Mouse (Mus musculus): ENCODE measurements around the gene Mcm3ap. TPM values are rescaled to one million over a fixed set of nuclear protein-coding genes. Genes with fewer than 3 reads are reported as not detected.

Mcm3ap gene
- polyA plus RNA-seq, 1 experiment from 2014 or later, result 38.3 TPM

DNA sequence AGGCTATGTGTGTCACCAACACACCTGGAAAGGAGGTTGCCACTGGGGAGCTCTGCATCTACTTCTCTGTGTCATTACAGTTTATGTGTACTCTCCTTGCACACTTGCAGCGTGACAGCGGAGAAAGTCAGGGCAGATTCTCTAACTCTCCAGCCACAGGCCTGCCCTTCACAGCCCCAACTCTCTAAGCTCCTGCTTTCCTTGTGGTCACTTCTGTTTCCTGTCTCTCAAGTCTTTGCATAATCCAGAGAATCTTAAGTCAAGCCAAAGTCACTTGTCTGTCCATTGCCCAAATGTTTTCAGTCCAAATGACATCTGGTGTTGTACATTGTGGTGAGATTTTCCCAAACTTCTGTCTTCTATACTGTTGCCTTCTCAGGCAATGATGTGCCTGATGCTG, 17.6 kb downstream of the Mcm3ap start:
- 98% methylated on average over 2 of the region's 2 CpGs for WGBS
- H3K36me3 ChIP-seq (ENCODE audit: control insufficient read depth, insufficient read depth, low read length), result peaks cover 41% of the 10 kb centered on the region
- no peak overlapping the region for H3K9ac ChIP-seq (ENCODE audit: low read length)
- no peaks in the 10 kb centered on the region for H3K27me3 ChIP-seq (ENCODE audit: control insufficient read depth, insufficient read depth, low read length)
- no peak for ATAC-seq (ENCODE audit: insufficient read depth, low FRiP score)
- no peak overlapping the region for H3K4me3 ChIP-seq (replicated peaks; ENCODE audit: low read length)
- no peaks in the 10 kb centered on the region for H3K4me1 ChIP-seq (ENCODE audit: control insufficient read depth, insufficient read depth, low read length)
- no peak overlapping the region for H3K27ac ChIP-seq (ENCODE audit: low read length)
- no peaks in the 10 kb centered on the region for H3K9me3 ChIP-seq (replicated peaks; ENCODE audit: control insufficient read depth, low read length)
- no peak overlapping the region for H3K4me2 ChIP-seq (ENCODE audit: low read depth, low read length)

DNA sequence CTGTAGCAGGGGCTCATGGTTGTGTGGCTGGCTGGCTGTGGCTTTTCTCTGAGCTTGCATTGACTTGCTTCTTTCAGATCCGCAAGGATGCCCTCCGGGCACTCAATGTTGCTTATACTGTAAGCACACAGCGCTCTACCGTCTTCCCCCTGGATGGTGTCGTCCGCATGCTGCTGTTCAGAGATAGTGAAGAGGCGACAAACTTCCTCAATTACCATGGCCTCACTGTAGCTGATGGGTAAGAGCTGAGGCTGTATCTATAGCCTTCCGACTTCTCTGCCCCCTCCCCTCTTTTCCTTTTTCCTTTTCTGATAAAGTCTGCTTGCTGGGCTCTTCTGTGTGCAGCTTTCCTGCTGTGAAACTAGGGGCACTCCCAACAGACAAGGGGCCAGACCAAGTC, 19.5 kb downstream of the Mcm3ap start:
- no peak overlapping the region for H3K27ac ChIP-seq (ENCODE audit: low read length)
- peaks cover 36% of the 10 kb centered on the region for H3K36me3 ChIP-seq (ENCODE audit: control insufficient read depth, insufficient read depth, low read length)
- no peak overlapping the region for H3K9ac ChIP-seq (ENCODE audit: low read length)
- no peak for ATAC-seq (ENCODE audit: insufficient read depth, low FRiP score)
- no peaks in the 10 kb centered on the region for H3K27me3 ChIP-seq (ENCODE audit: control insufficient read depth, insufficient read depth, low read length)
- 89% methylated on average over 8 of the region's 8 CpGs for WGBS
- H3K4me3 ChIP-seq (replicated peaks; ENCODE audit: low read length), result no peak overlapping the region
- no peaks in the 10 kb centered on the region for H3K4me1 ChIP-seq (ENCODE audit: control insufficient read depth, insufficient read depth, low read length)
- no peaks in the 10 kb centered on the region for H3K9me3 ChIP-seq (replicated peaks; ENCODE audit: control insufficient read depth, low read length)
- no peak overlapping the region for H3K4me2 ChIP-seq (ENCODE audit: low read depth, low read length)

- Histone ChIP-seq H3K9ac (ENCODE audit: low read length) (no peak overlapping the region), H3K27ac (ENCODE audit: low read length) (no peak overlapping the region), H3K9me3 (replicated peaks; ENCODE audit: control insufficient read depth, low read length) (no peaks in the 10 kb centered on the region), H3K4me1 (ENCODE audit: control insufficient read depth, insufficient read depth, low read length) (no peaks in the 10 kb centered on the region), H3K4me2 (ENCODE audit: low read depth, low read length) (no peak overlapping the region), H3K27me3 (ENCODE audit: control insufficient read depth, insufficient read depth, low read length) (no peaks in the 10 kb centered on the region), H3K4me3 (replicated peaks; ENCODE audit: low read length) (no peak overlapping the region), H3K36me3 (ENCODE audit: control insufficient read depth, insufficient read depth, low read length) (peaks cover 41% of the 10 kb centered on the region)
- ATAC-seq (ENCODE audit: insufficient read depth, low FRiP score), result no peak
- WGBS, result 91% methylated on average over 15 of the region's 15 CpGs
These were observed 20.5 kb downstream of the Mcm3ap start for GRCm38 (mm10) chr10:76489205-76489604.

- H3K36me3 ChIP-seq (ENCODE audit: control insufficient read depth, insufficient read depth, low read length), result peaks cover 42% of the 10 kb centered on the region
- no peak for ATAC-seq (ENCODE audit: insufficient read depth, low FRiP score)
- H3K27me3 ChIP-seq (ENCODE audit: control insufficient read depth, insufficient read depth, low read length), result no peaks in the 10 kb centered on the region
- H3K4me1 ChIP-seq (ENCODE audit: control insufficient read depth, insufficient read depth, low read length), result no peaks in the 10 kb centered on the region
- no peak overlapping the region for H3K4me3 ChIP-seq (replicated peaks; ENCODE audit: low read length)
- H3K9me3 ChIP-seq (replicated peaks; ENCODE audit: control insufficient read depth, low read length), result no peaks in the 10 kb centered on the region
- no peak overlapping the region for H3K9ac ChIP-seq (ENCODE audit: low read length)
- no peak overlapping the region for H3K4me2 ChIP-seq (ENCODE audit: low read depth, low read length)
- no peak overlapping the region for H3K27ac ChIP-seq (ENCODE audit: low read length)
- WGBS, result 81% methylated on average over 1 of the region's 1 CpGs
These were observed 24.8 kb downstream of the Mcm3ap start for GRCm38 (mm10) chr10:76493527-76493926.

GRCm38 (mm10) chr10:76495501-76495900, 26.8 kb downstream of the Mcm3ap start:
- H3K27me3 ChIP-seq (ENCODE audit: control insufficient read depth, insufficient read depth, low read length), result no peaks in the 10 kb centered on the region
- no peak overlapping the region for H3K4me2 ChIP-seq (ENCODE audit: low read depth, low read length)
- ATAC-seq (ENCODE audit: insufficient read depth, low FRiP score), result no peak
- peaks cover 33% of the 10 kb centered on the region; the same call in 1 of the 2 replicates for H3K36me3 ChIP-seq (ENCODE audit: control insufficient read depth, insufficient read depth, low read length)
- H3K9ac ChIP-seq (ENCODE audit: low read length), result no peak overlapping the region
- no peaks in the 10 kb centered on the region for H3K4me1 ChIP-seq (ENCODE audit: control insufficient read depth, insufficient read depth, low read length)
- 87% methylated on average over 6 of the region's 6 CpGs for WGBS
- no peaks in the 10 kb centered on the region for H3K9me3 ChIP-seq (replicated peaks; ENCODE audit: control insufficient read depth, low read length)
- H3K4me3 ChIP-seq (replicated peaks; ENCODE audit: low read length), result no peak overlapping the region
- no peak overlapping the region for H3K27ac ChIP-seq (ENCODE audit: low read length)

DNA sequence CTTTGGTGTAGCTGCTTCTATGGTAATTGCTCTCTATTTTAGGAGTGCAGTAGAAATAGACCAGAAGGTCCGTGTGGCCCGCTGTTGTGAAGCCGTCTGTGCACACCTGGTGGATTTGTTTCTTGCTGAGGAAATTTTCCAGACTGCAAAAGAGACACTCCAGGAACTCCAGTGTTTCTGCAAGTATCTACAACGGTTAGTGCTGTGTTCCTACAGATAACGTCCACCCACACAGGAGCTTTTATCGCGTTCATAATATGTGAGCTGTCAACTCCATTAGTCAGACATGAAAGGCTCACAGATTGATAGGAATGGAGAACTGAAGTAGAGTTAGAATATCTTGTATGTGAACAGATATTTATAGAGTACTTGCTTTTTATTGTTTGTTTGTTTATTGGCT, 27.6 kb downstream of the Mcm3ap start:
- H3K36me3 ChIP-seq (ENCODE audit: control insufficient read depth, insufficient read depth, low read length), result peaks cover 33% of the 10 kb centered on the region
- H3K27me3 ChIP-seq (ENCODE audit: control insufficient read depth, insufficient read depth, low read length), result no peaks in the 10 kb centered on the region
- H3K4me3 ChIP-seq (replicated peaks; ENCODE audit: low read length), result no peak overlapping the region
- H3K9ac ChIP-seq (ENCODE audit: low read length), result no peak overlapping the region
- no peak overlapping the region for H3K4me2 ChIP-seq (ENCODE audit: low read depth, low read length)
- 89% methylated on average over 7 of the region's 7 CpGs for WGBS
- H3K4me1 ChIP-seq (ENCODE audit: control insufficient read depth, insufficient read depth, low read length), result no peaks in the 10 kb centered on the region
- H3K9me3 ChIP-seq (replicated peaks; ENCODE audit: control insufficient read depth, low read length), result no peaks in the 10 kb centered on the region
- no peak for ATAC-seq (ENCODE audit: insufficient read depth, low FRiP score)
- no peak overlapping the region for H3K27ac ChIP-seq (ENCODE audit: low read length)

DNA sequence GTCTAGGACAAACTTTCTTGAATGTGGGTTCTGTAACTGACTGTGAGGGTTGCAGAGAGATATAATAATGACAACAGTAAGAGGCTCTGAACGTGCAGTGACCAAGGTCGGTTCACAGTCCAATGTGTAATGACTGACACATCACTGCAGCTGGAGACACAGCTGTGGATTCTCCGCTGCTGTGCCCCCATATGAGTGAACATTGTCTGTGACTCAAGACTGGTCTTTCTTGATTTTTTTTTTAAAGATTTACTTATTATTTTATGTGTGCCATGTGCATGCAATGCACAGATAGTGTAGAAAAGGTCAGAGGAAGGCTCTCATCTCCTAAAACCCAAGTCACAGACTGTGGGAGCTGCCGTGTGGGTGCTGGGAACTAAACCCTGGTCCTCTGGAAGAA, 28.8 kb downstream of the Mcm3ap start:
- peaks cover 34% of the 10 kb centered on the region for H3K36me3 ChIP-seq (ENCODE audit: control insufficient read depth, insufficient read depth, low read length)
- 91% methylated on average over 4 of the region's 4 CpGs for WGBS
- H3K4me2 ChIP-seq (ENCODE audit: low read depth, low read length), result no peak overlapping the region
- ATAC-seq (ENCODE audit: insufficient read depth, low FRiP score), result no peak
- no peak overlapping the region for H3K9ac ChIP-seq (ENCODE audit: low read length)
- H3K27me3 ChIP-seq (ENCODE audit: control insufficient read depth, insufficient read depth, low read length), result no peaks in the 10 kb centered on the region
- H3K4me3 ChIP-seq (replicated peaks; ENCODE audit: low read length), result no peak overlapping the region
- H3K9me3 ChIP-seq (replicated peaks; ENCODE audit: control insufficient read depth, low read length), result no peaks in the 10 kb centered on the region
- no peak overlapping the region for H3K27ac ChIP-seq (ENCODE audit: low read length)
- H3K4me1 ChIP-seq (ENCODE audit: control insufficient read depth, insufficient read depth, low read length), result no peaks in the 10 kb centered on the region

DNA sequence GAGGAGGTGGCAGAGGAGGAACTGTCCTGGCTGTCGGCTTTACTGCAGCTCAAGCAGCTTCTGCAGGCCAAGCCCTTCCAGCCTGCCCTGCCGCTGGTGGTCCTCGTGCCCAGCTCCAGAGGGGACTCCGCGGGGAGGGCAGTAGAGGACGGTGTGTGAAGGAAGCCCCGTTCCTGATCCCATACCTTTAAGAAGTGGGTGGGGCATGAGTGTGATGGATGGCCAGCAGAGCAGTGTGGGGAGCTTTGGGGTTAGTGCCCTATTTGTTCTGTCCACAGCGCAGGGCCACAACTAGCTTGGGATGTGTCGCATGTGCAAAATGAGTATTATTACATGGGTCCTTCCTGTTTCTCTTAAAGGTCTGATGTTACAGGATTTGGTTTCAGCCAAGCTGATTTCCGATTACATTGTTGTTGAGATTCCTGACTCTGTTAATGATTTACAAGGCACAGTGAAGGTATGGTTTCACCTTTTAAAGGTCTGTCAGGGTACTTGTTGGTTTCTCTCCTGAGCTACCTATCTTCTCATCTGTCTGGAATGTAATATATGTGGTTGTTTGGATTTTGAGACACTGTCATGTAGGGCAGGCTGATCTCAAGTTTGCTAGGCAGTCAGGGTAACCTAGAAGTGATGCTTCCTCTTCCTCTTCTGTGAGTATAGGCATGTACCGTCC, 35.7 kb downstream of the Mcm3ap start:
- Histone ChIP-seq H3K9ac (ENCODE audit: low read length) (no peak overlapping the region), H3K36me3 (ENCODE audit: control insufficient read depth, insufficient read depth, low read length) (peaks cover 18% of the 10 kb centered on the region), H3K4me3 (replicated peaks; ENCODE audit: low read length) (no peak overlapping the region), H3K4me2 (ENCODE audit: low read depth, low read length) (no peak overlapping the region), H3K4me1 (ENCODE audit: control insufficient read depth, insufficient read depth, low read length) (no peaks in the 10 kb centered on the region), H3K9me3 (replicated peaks; ENCODE audit: control insufficient read depth, low read length) (no peaks in the 10 kb centered on the region), H3K27ac (ENCODE audit: low read length) (0 out of 2 replicates have a peak overlapping the region, but pooled peaks have one; percentile 13), H3K27me3 (ENCODE audit: control insufficient read depth, insufficient read depth, low read length) (no peaks in the 10 kb centered on the region)
- 63% methylated on average over 11 of the region's 11 CpGs for WGBS
- peak; percentile 25; the same call in 1 of the 2 replicates for ATAC-seq (ENCODE audit: insufficient read depth, low FRiP score)

DNA sequence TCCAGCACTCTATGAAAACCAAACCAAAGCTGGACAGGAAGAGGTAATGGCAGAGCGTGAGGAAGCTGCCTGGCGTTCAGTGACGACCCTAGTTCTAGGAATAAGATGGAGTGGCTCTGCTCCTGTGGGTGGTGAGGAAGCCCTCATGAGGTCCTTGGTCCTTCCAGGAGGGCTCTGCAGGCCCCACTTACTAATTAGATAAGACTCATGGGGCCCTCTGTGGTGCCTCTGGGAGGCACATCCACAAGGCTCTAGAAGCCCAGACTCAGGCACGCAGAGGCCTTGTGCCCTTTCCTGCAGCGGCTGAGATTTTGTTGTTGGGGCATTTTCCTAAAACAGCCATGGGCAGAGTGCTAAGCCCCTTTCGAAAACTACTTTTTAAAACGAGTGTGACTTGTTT, 37.1 kb downstream of the Mcm3ap start:
- Histone ChIP-seq H3K27ac (ENCODE audit: low read length) (no peak overlapping the region), H3K36me3 (ENCODE audit: control insufficient read depth, insufficient read depth, low read length) (peaks cover 20% of the 10 kb centered on the region), H3K27me3 (ENCODE audit: control insufficient read depth, insufficient read depth, low read length) (no peaks in the 10 kb centered on the region), H3K4me3 (replicated peaks; ENCODE audit: low read length) (no peak overlapping the region), H3K4me1 (ENCODE audit: control insufficient read depth, insufficient read depth, low read length) (no peaks in the 10 kb centered on the region), H3K9me3 (replicated peaks; ENCODE audit: control insufficient read depth, low read length) (no peaks in the 10 kb centered on the region), H3K4me2 (ENCODE audit: low read depth, low read length) (no peak overlapping the region), H3K9ac (ENCODE audit: low read length) (no peak overlapping the region)
- WGBS, result 88% methylated on average over 7 of the region's 7 CpGs
- ATAC-seq (ENCODE audit: insufficient read depth, low FRiP score), result no peak

Measured in stomach, embryonic 16.5 days (tissue).